Mouse (Mus musculus) CD8-positive naive resting alpha-beta T cell, adult 2 months (primary cell): ENCODE data around the gene Acsbg1.

Experiments used
- DNase-seq, 2 experiments: peaks; one replicate each; pipeline ENCODE4 v3.0.0; 2022; ENCODE audit warnings: low read depth in 2 of 2, low spot score in 2 of 2

The Acsbg1 gene

GRCm38 (mm10) chr9:54671962-54672361 lies 10.3 kb upstream of the Acsbg1 start:
- no peak for DNase-seq

- no peak for DNase-seq
These were observed 6.8 kb upstream of the Acsbg1 start for GRCm38 (mm10) chr9:54668455-54668854.

GRCm38 (mm10) chr9:54666116-54666515 lies 4.4 kb upstream of the Acsbg1 start:
- DNase-seq, result no peak

- DNase-seq, result no peak
These were observed 2.7 kb upstream of the Acsbg1 start for GRCm38 (mm10) chr9:54664358-54664757.

- DNase-seq, result no peak
These were observed 2.9 kb downstream of the Acsbg1 start for GRCm38 (mm10) chr9:54658773-54659172.

GRCm38 (mm10) chr9:54656402-54656801 lies 5.3 kb downstream of the Acsbg1 start:
- no peak for DNase-seq

GRCm38 (mm10) chr9:54655846-54656245 lies 5.8 kb downstream of the Acsbg1 start:
- DNase-seq, result no peak

GRCm38 (mm10) chr9:54652778-54653177 lies 8.9 kb downstream of the Acsbg1 start:
- DNase-seq, result no peak

- no peak for DNase-seq
These were observed 12.3 kb downstream of the Acsbg1 start for GRCm38 (mm10) chr9:54649360-54649759.

GRCm38 (mm10) chr9:54647456-54647855 lies 14.2 kb downstream of the Acsbg1 start:
- no peak for DNase-seq

GRCm38 (mm10) chr9:54646252-54646651 lies 15.4 kb downstream of the Acsbg1 start:
- DNase-seq, result no peak

- no peak for DNase-seq
These were observed 16.1 kb downstream of the Acsbg1 start for GRCm38 (mm10) chr9:54645530-54645929.

- no peak for DNase-seq
These were observed 18.5 kb downstream of the Acsbg1 start for GRCm38 (mm10) chr9:54643179-54643578.

- DNase-seq, result peak; percentile 38 to 55
These were observed 19.1 kb downstream of the Acsbg1 start for GRCm38 (mm10) chr9:54642556-54642955.

GRCm38 (mm10) chr9:54642149-54642548 lies 19.5 kb downstream of the Acsbg1 start:
- DNase-seq, result no peak

GRCm38 (mm10) chr9:54641548-54641947 lies 20.1 kb downstream of the Acsbg1 start:
- no peak for DNase-seq

- DNase-seq, result no peak
These were observed 22.5 kb downstream of the Acsbg1 start for GRCm38 (mm10) chr9:54639192-54639591.

GRCm38 (mm10) chr9:54637510-54638314 lies 24.0 kb downstream of the Acsbg1 start:
- no peak for DNase-seq

GRCm38 (mm10) chr9:54633401-54633800 lies 28.3 kb downstream of the Acsbg1 start:
- no peak for DNase-seq

- DNase-seq, result no peak
These were observed 30.8 kb downstream of the Acsbg1 start for GRCm38 (mm10) chr9:54630905-54631304.

GRCm38 (mm10) chr9:54629613-54630261 lies 31.9 kb downstream of the Acsbg1 start:
- no peak for DNase-seq

- no peak for DNase-seq
These were observed 32.9 kb downstream of the Acsbg1 start for GRCm38 (mm10) chr9:54628752-54629151.

- DNase-seq, result no peak
These were observed 34.4 kb downstream of the Acsbg1 start for GRCm38 (mm10) chr9:54627240-54627639.
